8 mouse cellular contexts compared by ENCODE assay signal in genomic region chr6:149101076-149101942, GRCm38 (mm10). TPM values are rescaled to one million over a fixed set of nuclear protein-coding genes. Genes with fewer than 3 reads are reported as not detected.
DNase-seq lines count a peak whose midpoint lies in the region; ATAC-seq lines count a peak whose summit lies in the region.

TSS of gene Dennd5b (minus strand) at chr6:149101680.

- under 1% methylated on average over 115 of the region's 124 CpGs for WGBS in hindbrain, embryonic 15.5 days

- H3K4me3 ChIP-seq in hindbrain, embryonic 15.5 days, result peak within 1 kb of the TSS; percentile 95

- peak; percentile 96 for ATAC-seq in hindbrain, embryonic 15.5 days (ENCODE audit: low FRiP score, low read depth)

- peak within 1 kb of the TSS; percentile 57 for H3K4me2 ChIP-seq in hindbrain, embryonic 15.5 days

- no peaks in the 10 kb centered on the region for H3K27me3 ChIP-seq in hindbrain, embryonic 15.5 days

- H3K9ac ChIP-seq in hindbrain, embryonic 15.5 days, result peak within 1 kb of the TSS; percentile 84

- peak; percentile 62 for DNase-seq in NIH3T3 (ENCODE audit: low read depth)
- peak; percentile 86 to 91 for DNase-seq in cerebellum, postnatal 14 days
- DNase-seq in gastrocnemius, adult 18-20 months (ENCODE audit: low spot score), result peak; percentile 72
- peak; percentile 76 for DNase-seq in left cerebral cortex, adult 11 months (ENCODE audit: low spot score)
- peak; percentile 75 for DNase-seq in lung, postnatal 25 days (ENCODE audit: low spot score)
- DNase-seq in retina, postnatal 7 days (ENCODE audit: low read depth, low spot score), result peak; percentile 79
- DNase-seq in urinary bladder, postnatal 10 days (ENCODE audit: low spot score), result peak; percentile 24

- H3K36me3 ChIP-seq in hindbrain, embryonic 15.5 days, result no peaks in the 10 kb centered on the region

- H3K27ac ChIP-seq in hindbrain, embryonic 15.5 days (replicated peaks), result peak within 1 kb of the TSS; percentile 97

- H3K9me3 ChIP-seq in hindbrain, embryonic 15.5 days, result no peaks in the 10 kb centered on the region

- peaks cover 13% of the 10 kb centered on the region for H3K4me1 ChIP-seq in hindbrain, embryonic 15.5 days (replicated peaks)

RNA-seq across cellular contexts. Expression of gene Dennd5b, which starts in this region (rescaled TPM):
- total RNA-seq in gastrocnemius, adult 18-20 months (2021), result 10 to 100 TPM in 1 of 2 experiments, 1 to 10 TPM in 1; 5.9 to 12.4 TPM
- 12.0 and 12.8 TPM in 2 replicates for polyA plus RNA-seq in hindbrain, embryonic 15.5 days (2015; fragmentation: Nextera tagmentation; extraction: Ambion mirVana)

Comparison
In these comparisons a context has a peak if more than half of its experiments do, and no peak if none do; other contexts are left out.
1. Peak in every context shown above with its lines: DNase-seq, ATAC-seq, H3K4me3 ChIP-seq and H3K27ac ChIP-seq.
2. DNase-seq: peak in every context shown above with its lines; median percentile 88 in cerebellum, postnatal 14 days; 79 in retina, postnatal 7 days; 76 in left cerebral cortex, adult 11 months; 75 in lung, postnatal 25 days; 72 in gastrocnemius, adult 18-20 months; 62 in NIH3T3; 24 in urinary bladder, postnatal 10 days.